Mouse (Mus musculus): ENCODE results near the gene Rtel1. TPM values are rescaled to one million over a fixed set of nuclear protein-coding genes. Genes with fewer than 3 reads are reported as not detected.

The Rtel1 gene
- polyA plus RNA-seq, 1 experiment: 119 TPM

DNA sequence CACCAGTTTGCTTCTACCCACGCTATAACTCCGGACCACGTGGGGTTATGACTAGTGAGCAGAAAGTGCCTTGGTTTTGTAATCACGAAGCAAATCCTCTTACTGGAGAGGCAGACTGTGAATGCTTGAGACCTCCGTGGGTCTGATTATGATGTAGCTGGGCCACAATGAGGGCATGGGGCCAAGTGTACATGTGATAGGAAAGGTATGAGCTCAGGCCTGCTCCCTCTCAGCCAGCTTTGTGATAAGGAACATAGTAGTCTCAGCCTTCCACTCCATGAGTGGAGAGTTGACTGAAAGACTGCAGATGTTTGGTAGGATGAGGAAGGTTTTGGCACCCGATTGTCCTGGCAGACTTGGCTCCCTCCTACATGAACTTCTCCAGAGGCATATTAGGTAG is 23.2 kb downstream of the Rtel1 start:
- no peak overlapping the region for H3K27ac ChIP-seq (ENCODE audit: control insufficient read depth, insufficient read depth, low read length)

DNA sequence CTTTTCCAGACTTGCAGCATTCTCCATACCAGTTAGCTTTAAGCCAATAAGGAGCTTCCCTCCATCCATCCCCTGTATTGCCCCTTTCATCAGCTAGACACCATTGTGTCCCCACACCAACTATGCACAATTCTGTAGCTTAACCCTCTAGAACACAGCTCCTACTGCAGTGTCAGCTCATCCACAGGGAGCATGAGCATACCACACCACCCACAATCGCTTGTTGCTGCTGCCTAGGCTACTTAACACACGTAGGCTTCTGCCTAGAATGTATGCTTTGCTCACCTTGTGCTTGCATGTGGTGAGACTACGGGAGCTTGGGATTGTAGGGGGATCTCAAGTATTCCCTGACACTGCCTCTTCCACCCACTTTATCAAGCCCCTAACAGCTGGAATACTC is 37.2 kb downstream of the Rtel1 start:
- no peak overlapping the region for H3K27ac ChIP-seq (ENCODE audit: control insufficient read depth, insufficient read depth, low read length)
- H3K36me3 ChIP-seq (ENCODE audit: control insufficient read depth, insufficient read depth, low read length): peaks cover 48% of the 10 kb centered on the region
- DNase-seq: no peak
- 97% methylated on average over 3 of the region's 3 CpGs for WGBS
- no peak overlapping the region for H3K4me3 ChIP-seq (ENCODE audit: control insufficient read depth, insufficient read depth, low read length)
- TF ChIP-seq CTCF (IDR thresholded peaks at IDR 0.05; ENCODE audit: borderline replicate concordance, control insufficient read depth, extremely low read depth, insufficient read depth, low read length, poor library complexity) (no peak), POLR2A (IDR thresholded peaks at IDR 0.05; ENCODE audit: control insufficient read depth, extremely low read depth, insufficient read depth, low read length, poor library complexity) (no peak)
- H3K4me1 ChIP-seq (replicated peaks; ENCODE audit: control insufficient read depth, insufficient read depth, low read length): no peaks in the 10 kb centered on the region
- no peaks in the 10 kb centered on the region for H3K27me3 ChIP-seq (ENCODE audit: control insufficient read depth, insufficient read depth, low read length)

More for the DNA sequence above, 23.2 kb downstream of the Rtel1 start:
- H3K4me1 ChIP-seq (replicated peaks; ENCODE audit: control insufficient read depth, insufficient read depth, low read length): no peaks in the 10 kb centered on the region
- no peak for DNase-seq
- H3K36me3 ChIP-seq (ENCODE audit: control insufficient read depth, insufficient read depth, low read length): peaks cover 33% of the 10 kb centered on the region
- WGBS: 97% methylated on average over 6 of the region's 6 CpGs
- H3K27me3 ChIP-seq (ENCODE audit: control insufficient read depth, insufficient read depth, low read length): no peaks in the 10 kb centered on the region
- TF ChIP-seq CTCF (IDR thresholded peaks at IDR 0.05; ENCODE audit: borderline replicate concordance, control insufficient read depth, extremely low read depth, insufficient read depth, low read length, poor library complexity): no peak
- H3K4me3 ChIP-seq (ENCODE audit: control insufficient read depth, insufficient read depth, low read length): no peak overlapping the region

DNA sequence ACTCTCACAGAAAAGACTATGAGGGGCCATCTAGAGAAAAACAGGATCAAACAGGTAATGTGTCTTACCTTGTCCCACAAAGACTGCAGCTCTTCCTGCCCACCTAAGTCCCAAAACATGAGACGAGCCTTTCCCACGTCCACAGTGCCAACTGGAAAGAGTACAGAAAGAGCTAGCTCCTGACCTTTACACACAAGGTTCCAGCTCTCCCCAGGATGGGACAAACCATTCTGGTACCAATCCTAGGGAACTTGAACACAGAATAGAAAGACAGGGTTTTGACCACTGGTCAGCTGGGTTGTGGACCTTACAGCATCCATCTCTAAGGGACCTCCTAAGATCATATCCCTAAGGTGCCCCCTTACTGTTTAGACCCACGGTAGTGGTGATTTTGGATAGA is 44.4 kb downstream of the Rtel1 start:
- H3K4me3 ChIP-seq (ENCODE audit: control insufficient read depth, insufficient read depth, low read length): no peak overlapping the region
- no peaks in the 10 kb centered on the region for H3K27me3 ChIP-seq (ENCODE audit: control insufficient read depth, insufficient read depth, low read length)
- no peak for DNase-seq
- H3K27ac ChIP-seq (ENCODE audit: control insufficient read depth, insufficient read depth, low read length): no peak overlapping the region
- TF ChIP-seq POLR2A (IDR thresholded peaks at IDR 0.05; ENCODE audit: control insufficient read depth, extremely low read depth, insufficient read depth, low read length, poor library complexity): no peak
- TF ChIP-seq CTCF (IDR thresholded peaks at IDR 0.05; ENCODE audit: borderline replicate concordance, control insufficient read depth, extremely low read depth, insufficient read depth, low read length, poor library complexity): no peak
- WGBS: 87% methylated on average over 3 of the region's 3 CpGs
- peaks cover 21% of the 10 kb centered on the region for H3K36me3 ChIP-seq (ENCODE audit: control insufficient read depth, insufficient read depth, low read length)
- peaks cover 10% of the 10 kb centered on the region for H3K4me1 ChIP-seq (replicated peaks; ENCODE audit: control insufficient read depth, insufficient read depth, low read length)

DNA sequence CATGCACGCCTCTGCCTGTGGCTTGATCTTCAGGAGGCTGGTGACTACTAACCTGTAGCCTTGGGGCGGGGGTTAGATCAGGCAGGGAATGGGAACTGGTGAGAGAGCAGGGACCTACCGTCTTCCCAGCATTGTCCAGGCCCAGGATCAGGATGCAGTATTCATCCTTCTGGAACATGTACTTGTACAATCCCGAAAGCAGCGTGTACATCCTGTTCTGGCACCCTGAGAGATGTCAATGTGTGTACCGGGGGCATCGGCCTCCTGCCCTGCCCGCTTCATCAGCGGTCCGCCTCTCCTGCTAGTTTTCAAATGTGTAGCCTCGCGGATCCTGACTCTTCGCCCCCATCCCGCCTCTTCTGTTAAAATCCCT is 44.9 kb downstream of the Rtel1 start:
- H3K27me3 ChIP-seq (ENCODE audit: control insufficient read depth, insufficient read depth, low read length): no peaks in the 10 kb centered on the region
- H3K4me3 ChIP-seq (ENCODE audit: control insufficient read depth, insufficient read depth, low read length): peak overlapping the region; percentile 84
- WGBS: 8% methylated on average over 14 of the region's 14 CpGs
- H3K4me1 ChIP-seq (replicated peaks; ENCODE audit: control insufficient read depth, insufficient read depth, low read length): peaks cover 10% of the 10 kb centered on the region
- DNase-seq: no peak
- peaks cover 16% of the 10 kb centered on the region for H3K36me3 ChIP-seq (ENCODE audit: control insufficient read depth, insufficient read depth, low read length)
- no peak overlapping the region for H3K27ac ChIP-seq (ENCODE audit: control insufficient read depth, insufficient read depth, low read length)
- TF ChIP-seq CTCF (IDR thresholded peaks at IDR 0.05; ENCODE audit: borderline replicate concordance, control insufficient read depth, extremely low read depth, insufficient read depth, low read length, poor library complexity): no peak
- no peak for TF ChIP-seq POLR2A (IDR thresholded peaks at IDR 0.05; ENCODE audit: control insufficient read depth, extremely low read depth, insufficient read depth, low read length, poor library complexity)

DNA sequence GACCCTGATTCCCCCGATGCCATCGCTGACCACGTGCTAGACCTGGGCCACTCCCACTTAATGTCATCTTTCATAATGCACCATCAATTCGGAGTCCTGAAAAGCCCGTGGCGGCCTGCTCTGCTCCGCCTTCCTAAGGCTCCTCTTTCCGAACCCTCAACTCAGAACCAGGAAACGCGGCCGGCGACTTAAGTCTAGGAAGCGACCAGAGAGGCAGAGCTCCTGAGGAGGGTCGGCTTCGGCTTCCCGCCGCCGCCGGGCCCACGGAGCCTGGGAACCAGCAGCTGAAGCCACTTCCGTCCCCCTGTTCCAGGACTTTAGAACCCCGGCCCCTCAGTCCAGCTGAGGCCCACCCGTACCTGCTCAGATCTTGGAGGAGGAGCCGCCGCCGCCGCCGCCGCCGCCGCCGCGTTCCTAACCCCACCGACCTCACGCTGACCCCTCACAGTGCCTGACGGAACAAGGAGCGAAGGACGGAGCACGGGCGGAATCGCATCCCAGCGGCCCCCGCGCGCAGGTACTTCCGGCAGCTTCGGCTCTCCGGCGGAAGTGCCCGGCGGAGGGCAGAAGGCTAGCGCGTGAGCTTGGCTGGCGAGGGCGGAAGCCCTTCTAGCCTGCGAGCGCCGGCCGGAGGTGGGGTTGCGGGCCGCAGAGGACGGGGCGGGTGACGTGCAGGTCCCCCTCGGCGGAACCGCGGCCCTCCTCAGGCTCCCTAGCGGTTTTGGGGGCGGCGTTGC is 45.5 kb downstream of the Rtel1 start, which contains the start of the genes Zgpat and Arfrp1:
Zgpat (plus strand) TSS at position 69 of the 737 bp plus-strand sequence.
Arfrp1 (minus strand) TSS at position 545 of the 737 bp plus-strand sequence.
- Histone ChIP-seq H3K4me3 (ENCODE audit: control insufficient read depth, insufficient read depth, low read length) (peak within 1 kb of the TSS; percentile 84), H3K27ac (ENCODE audit: control insufficient read depth, insufficient read depth, low read length) (peak within 1 kb of the TSS; percentile 30), H3K27me3 (ENCODE audit: control insufficient read depth, insufficient read depth, low read length) (no peaks in the 10 kb centered on the region), H3K36me3 (ENCODE audit: control insufficient read depth, insufficient read depth, low read length) (peaks cover 14% of the 10 kb centered on the region), H3K4me1 (replicated peaks; ENCODE audit: control insufficient read depth, insufficient read depth, low read length) (peaks cover 10% of the 10 kb centered on the region)
- TF ChIP-seq CTCF (IDR thresholded peaks at IDR 0.05; ENCODE audit: borderline replicate concordance, control insufficient read depth, extremely low read depth, insufficient read depth, low read length, poor library complexity) (peak; percentile 58; the same call in 1 of the 2 replicates), POLR2A (IDR thresholded peaks at IDR 0.05; ENCODE audit: control insufficient read depth, extremely low read depth, insufficient read depth, low read length, poor library complexity) (peak; percentile 61; the same call in 1 of the 2 replicates)
- 1% methylated on average over 71 of the region's 71 CpGs for WGBS
- DNase-seq: peak; percentile 86

DNA sequence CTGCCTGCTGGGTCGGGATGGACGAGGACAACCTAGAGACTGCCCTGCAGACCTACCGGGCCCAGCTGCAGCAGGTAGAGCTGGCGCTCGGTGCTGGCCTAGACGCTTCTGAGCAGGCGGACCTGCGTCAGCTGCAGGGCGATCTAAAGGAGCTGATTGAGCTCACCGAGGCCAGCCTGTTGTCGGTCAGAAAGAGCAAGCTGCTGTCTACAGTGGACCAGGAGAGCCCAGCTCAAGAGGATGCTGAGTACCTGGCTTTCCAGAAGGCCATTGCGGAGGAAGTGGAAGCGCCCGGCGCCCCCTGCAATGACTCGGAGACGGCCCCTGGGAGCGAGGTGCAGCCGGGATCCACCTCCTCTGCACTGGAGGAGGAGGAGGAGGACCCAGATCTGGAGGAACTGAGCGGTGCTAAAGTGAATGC is 46.1 kb downstream of the Rtel1 start:
- Histone ChIP-seq H3K4me3 (ENCODE audit: control insufficient read depth, insufficient read depth, low read length) (peak overlapping the region; percentile 84), H3K27me3 (ENCODE audit: control insufficient read depth, insufficient read depth, low read length) (no peaks in the 10 kb centered on the region), H3K27ac (ENCODE audit: control insufficient read depth, insufficient read depth, low read length) (peak overlapping the region; percentile 30), H3K4me1 (replicated peaks; ENCODE audit: control insufficient read depth, insufficient read depth, low read length) (peaks cover 10% of the 10 kb centered on the region), H3K36me3 (ENCODE audit: control insufficient read depth, insufficient read depth, low read length) (peaks cover 11% of the 10 kb centered on the region)
- DNase-seq: peak; percentile 42
- no peak for TF ChIP-seq POLR2A (IDR thresholded peaks at IDR 0.05; ENCODE audit: control insufficient read depth, extremely low read depth, insufficient read depth, low read length, poor library complexity)
- TF ChIP-seq CTCF (IDR thresholded peaks at IDR 0.05; ENCODE audit: borderline replicate concordance, control insufficient read depth, extremely low read depth, insufficient read depth, low read length, poor library complexity): 0 out of 2 replicates have a peak, but pooled peaks have one; percentile 32
- under 1% methylated on average over 20 of the region's 20 CpGs for WGBS
